Mouse (Mus musculus) Muller cell, postnatal 12 days (primary cell): Measurements from ENCODE around the gene Alg9.

Experiments
- DNase-seq: peaks from one replicate; pipeline ENCODE4 v3.0.0-alpha.2; 2015; ENCODE audit errors: inconsistent ontology term

The Alg9 gene

DNA sequence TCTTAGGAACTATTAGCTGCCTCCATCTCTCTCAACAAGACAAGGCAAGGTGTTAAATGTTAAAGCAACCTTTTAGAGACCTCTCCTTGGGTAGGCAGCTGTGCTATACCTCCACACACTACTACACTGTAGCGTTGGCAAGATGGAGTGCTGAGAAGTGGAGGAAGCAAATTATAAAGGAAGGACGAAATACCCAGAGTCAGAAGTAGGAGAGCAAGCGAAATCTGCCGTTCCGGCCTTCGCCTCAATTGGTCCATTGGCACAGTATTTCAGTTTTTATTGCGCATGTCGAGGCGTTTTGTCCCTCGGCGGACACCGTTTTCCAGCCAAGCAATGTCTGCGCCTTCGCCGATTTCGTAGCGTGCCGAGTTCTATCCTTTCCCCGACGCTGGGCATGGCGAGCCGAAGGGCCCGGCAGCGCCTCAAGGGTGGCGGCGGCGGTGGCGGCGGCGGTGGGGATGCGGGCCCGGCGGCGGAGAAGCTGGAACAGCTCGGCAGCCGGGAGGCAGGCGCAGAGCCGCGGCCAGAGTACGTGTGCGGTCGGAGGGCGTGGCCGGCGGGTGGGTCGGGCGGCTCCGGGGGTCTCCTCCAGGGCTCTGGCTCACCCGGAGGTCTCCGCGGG, at the start of gene Alg9, which contains the start of gene 1110032A03Rik:
Alg9 (plus strand) TSS at position 29 of the 622 bp plus-strand sequence.
1110032A03Rik (minus strand) TSS at position 530 of the 622 bp plus-strand sequence.
- peak; percentile 80 for DNase-seq

DNA sequence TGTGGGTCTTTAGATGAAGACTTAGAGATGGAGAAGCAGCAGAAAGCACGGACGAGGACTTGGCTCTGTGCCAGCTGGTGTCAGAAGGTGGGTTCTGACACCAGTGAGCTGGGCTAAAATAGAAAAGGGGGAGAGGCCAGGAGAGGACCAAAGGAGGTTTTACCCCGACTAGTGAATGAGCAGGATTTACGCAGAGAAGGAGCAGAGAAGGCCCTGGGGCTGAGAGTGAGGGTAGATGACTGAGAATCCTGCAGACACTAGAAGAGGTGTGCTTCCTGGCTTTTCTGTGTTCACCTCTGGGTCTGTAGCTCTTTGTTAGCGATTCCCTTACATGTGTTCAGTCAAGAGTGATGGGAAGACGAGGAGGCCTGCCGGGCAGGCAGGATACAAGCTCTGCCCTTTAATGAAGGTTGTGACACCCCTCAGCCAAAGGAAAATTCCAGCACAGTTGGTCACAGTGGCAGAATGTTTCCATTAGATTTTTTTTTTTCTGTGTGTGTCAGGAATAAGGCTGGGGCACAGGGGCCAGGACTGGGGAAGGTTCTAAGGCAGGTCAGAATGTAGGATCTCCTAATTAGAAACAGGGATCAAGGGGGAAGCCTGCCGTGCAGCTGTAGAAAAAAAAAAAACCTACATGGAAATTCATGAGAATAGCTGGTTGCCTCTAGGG, 48.8 kb upstream of the Alg9 start:
- DNase-seq, result peak; percentile 44

DNA sequence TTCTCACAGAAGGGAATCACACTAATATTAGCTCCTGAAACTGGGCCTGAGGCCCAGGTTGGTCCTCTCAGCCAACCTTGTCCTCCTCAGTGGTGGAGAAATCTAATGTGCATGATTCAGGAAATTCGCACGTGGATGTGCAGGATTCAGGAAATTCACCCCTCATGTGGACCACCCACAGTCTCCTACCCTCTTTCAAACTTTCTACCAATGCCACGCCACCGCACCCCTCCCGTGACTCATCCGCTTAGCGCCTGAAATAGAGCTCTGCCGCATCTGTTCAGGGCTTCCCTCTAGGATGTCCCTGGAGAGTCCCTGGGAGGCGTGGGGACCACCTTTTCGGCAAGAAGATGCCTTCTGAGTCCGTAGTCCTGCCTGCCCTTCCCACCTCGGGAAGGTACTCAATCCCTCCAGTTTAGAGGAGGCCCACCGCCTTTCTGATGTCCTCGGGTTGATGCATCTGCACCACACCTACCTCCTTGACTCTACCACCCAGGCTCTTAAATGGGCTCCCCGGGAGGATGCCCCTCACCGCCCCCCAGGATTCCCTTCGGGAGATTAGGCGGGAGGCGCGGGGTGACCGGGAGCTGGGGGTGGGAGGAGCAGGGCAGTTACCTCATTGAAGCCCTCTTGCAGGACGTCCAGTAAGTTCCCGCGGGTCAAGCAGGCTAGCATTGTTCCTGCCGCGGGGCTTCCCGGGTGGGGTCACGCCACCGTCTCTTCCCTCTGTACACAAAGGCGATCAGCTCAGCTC, 47.5 kb upstream of the Alg9 start:
- DNase-seq, result no peak

- peak; percentile 75 for DNase-seq
These were observed 46.7 kb upstream of the Alg9 start for GRCm38 (mm10) chr9:50727925-50728651.

- no peak for DNase-seq
These were observed 45.2 kb upstream of the Alg9 start for GRCm38 (mm10) chr9:50729600-50729999.

DNA sequence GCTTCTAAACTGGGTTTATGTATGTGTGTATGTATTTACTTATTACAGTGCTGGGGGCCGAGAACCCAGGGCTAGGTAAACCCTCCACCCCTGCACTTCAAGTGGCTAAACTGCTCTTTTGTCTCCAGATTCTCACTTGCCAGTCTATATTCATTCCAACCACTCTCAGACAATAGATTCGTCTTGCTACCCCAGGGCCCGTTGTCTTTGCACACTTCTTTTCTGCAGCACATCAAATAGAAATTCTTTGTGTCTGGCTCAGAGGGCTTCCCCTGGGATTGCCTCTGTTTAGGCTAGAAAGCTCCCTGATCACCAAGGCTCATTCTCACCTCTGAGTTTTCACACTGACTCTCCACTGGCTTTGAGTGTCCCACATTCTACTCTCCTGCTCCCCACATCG, 42.3 kb upstream of the Alg9 start:
- DNase-seq, result no peak

DNA sequence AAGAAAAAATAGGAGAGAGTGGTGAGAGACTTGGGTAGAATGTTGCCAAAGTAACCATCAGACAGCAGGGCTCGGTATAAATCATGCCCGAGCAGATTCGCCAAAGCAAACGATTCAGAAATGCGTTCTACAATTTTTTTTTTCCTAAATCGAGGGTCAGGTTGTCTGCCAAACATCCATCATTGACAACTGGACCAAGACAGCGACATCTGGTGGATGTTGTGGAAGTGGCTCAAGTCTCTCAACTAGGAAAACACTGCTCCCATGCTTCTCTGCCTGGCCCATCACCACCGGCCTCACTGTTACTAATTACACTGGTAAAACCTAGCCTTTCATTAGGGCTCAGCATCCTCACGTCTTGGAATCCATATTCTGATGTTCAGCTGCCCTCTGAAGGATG, 39.8 kb upstream of the Alg9 start:
- peak; percentile 46 for DNase-seq

DNA sequence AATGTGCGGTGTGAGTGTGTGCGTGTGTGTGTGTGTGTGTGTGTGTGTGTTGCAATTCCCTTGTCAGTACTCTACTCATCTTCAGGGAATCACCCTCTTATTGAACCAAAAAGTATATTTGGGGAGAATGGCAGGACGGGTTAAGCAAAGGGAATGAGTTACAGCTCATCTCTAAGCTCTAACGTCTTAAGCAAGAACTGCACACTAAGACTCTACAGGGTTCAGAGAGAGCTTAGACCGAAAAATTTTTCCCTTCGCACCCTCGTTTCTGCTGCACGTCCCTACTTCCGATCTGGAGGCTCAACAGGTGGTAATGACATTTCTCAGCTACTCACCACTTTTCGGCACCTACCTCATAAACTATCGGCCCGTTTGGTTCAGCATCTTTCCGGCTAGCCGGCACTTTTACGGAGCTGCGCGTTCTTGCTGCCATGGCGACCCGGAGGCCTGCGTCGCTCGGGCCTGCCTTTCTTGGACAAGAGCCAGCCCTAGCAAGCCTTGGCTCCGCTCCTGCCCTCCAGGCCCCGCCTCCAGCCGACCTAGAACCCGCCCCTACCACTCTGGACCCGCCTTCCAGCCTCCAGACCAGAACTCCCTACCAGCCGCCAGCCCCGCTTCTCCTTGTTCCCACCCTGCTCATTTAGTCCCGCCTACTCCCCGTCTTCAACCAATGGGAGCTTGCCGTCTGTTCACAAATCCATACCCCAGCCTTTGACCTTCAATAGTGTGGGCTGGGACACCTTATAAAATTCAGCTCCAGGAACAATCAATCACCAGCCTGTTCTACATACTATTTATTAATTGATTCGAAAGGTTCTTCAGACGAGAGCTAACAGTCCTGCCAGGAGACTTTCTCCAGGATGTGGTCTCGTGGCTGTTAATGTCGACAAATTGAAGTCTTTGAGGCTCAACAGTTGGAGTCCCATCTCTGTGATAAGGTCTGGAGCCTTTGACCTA, 35.6 kb upstream of the Alg9 start, which contains the start of gene Dixdc1:
Dixdc1 (minus strand) TSS at position 604 of the 957 bp plus-strand sequence.
- DNase-seq, result peak; percentile 93

- no peak for DNase-seq
These were observed 33.7 kb upstream of the Alg9 start for GRCm38 (mm10) chr9:50740867-50741784.

- no peak for DNase-seq
These were observed 32.6 kb upstream of the Alg9 start for GRCm38 (mm10) chr9:50742261-50742660.

DNA sequence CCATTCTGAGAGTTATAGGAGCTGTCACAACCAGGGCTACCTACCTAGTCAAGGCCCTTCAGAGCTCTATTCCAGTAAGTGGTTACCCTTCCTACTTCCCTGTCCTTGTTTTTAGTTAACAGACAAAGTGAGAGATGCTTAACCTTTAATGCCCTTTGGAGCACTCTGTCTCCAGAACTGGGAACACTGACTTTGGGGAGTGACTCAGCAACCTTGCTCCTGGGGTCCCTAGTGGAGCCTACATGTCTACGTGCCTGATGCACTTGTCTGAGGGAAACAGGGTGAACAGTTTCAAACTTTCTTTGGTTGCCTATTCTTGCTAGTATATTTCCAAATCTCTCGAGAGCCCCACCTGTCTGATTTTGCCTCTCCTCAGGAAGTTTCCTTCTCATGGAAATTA, 32.1 kb upstream of the Alg9 start:
- no peak for DNase-seq

DNA sequence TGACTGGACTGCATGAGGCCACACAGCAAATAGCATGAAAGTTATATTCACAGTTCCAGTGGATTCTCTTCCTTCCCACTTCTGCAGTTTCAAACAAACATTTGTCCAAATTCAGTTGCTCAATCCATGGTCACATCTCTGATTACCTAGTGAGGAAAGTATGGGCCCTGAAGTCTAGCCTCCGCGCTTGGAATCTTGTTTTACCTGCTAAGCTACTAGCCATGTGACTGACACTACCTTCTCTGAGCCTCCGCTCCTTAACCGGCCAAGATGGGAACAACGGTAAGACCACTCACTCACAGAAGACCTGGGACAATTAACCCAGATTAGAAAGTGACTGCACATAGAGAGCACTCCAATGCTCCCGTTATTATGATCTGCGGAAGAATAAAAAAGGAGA, 29.0 kb upstream of the Alg9 start:
- DNase-seq, result no peak

DNA sequence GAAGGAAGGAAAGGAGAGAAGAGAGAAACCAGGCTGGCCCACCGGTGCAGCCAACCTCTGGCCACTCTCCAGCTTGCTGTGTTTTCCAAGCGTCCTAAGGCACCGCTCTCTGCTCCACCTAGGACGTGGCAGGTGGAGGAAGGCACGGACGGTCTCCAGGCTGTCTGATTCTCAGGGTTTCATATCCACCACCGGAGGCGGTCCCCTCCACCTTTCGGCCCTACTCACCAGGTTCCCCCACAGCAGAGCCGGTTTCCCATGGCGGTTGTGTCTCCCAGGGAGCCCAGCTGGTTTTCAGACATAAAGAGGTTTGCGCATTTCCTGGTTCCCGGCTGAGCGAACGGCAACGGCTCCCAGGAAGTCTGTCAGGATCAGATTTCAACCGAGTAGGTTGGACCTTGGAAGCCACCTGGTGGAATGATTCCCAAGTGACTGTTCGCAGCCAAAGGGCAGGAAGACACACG, 28.6 kb upstream of the Alg9 start, which contains the start of gene 2310030G06Rik:
2310030G06Rik (minus strand) TSS at position 323 of the 464 bp plus-strand sequence.
- DNase-seq, result no peak

DNA sequence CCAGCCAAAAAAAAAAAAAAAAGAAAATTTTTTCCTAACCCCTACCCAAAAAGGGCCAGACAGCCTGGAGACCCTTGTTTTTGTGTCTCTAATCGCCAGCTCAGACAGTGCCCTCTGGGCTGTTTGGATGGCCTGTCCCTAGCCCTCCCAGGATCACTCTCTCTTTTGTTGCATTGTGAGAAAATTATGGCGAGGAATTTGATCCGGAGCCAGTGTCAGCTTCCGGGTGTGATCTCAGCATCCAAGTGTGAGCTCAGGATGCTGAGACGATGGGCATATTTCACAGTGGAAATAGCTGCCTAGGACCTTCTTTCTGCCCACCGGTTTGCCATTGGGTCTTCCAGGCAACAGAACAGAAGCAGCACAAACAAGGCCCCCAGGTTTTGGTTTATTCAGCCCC, 24.1 kb upstream of the Alg9 start:
- DNase-seq, result peak; percentile 76

DNA sequence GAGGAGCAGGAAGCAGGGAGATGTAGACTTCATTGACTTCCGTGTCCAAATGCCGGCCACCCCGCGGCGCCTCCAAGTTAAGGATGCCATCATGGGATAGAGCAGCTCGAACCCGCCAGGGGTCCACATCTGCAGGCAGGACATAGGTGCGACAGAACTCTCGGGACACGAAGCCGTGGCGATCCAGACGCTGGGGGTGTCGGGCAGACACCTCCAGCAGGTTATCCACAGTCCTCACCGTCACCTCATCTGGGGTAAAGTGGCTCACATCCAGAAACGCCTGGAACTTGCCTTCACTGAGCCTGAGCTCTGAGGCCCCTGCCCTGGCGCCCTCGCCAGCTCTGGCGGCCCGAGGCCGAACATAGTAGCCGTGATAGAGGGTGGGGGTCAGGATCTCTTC, 23.5 kb upstream of the Alg9 start, which contains the start of gene Cryab:
Cryab (plus strand) TSS at position 3 of the 400 bp plus-strand sequence.
- no peak for DNase-seq

DNA sequence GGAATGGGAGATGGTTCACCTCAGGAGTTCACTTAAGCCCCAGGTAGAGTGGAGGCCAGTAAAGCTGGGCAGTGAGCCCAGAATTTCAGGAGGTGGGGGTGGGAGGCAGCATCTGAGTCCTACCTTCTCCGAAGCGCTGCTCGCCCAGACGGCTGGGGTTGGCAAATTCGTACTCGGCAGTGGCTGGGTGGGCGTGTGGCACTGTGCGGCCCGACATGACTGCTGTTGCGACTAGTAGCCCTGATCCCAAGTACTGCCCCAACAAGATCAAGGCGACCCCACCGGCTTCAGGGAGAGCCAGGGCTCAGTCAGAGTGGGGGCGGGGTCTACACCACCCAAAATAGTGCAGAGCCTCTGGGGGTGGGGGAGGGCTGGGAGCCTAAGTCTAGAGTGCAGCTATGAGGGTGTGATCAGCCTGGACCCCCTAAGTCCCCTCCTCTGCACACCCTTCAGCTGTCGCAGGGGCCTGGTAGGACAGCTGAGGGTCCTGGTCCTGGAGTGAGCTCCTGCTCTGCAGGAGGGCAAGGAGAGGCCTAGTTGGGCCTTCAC, 22.7 kb upstream of the Alg9 start, which contains the start of gene Hspb2:
Hspb2 (minus strand) TSS at position 301 of the 549 bp plus-strand sequence.
- DNase-seq, result no peak

- DNase-seq, result peak; percentile 100
These were observed 21.8 kb upstream of the Alg9 start for GRCm38 (mm10) chr9:50752784-50753615.

- DNase-seq, result peak; percentile 73
These were observed 20.9 kb upstream of the Alg9 start for GRCm38 (mm10) chr9:50753947-50754346.
